Mouse (Mus musculus): ENCODE measurements around the gene Mmel1. TPM values are rescaled to one million over a fixed set of nuclear protein-coding genes. Genes with fewer than 3 reads are reported as not detected.

Mmel1 gene
- polyA plus RNA-seq, 1 experiment = 0.22 TPM

DNA sequence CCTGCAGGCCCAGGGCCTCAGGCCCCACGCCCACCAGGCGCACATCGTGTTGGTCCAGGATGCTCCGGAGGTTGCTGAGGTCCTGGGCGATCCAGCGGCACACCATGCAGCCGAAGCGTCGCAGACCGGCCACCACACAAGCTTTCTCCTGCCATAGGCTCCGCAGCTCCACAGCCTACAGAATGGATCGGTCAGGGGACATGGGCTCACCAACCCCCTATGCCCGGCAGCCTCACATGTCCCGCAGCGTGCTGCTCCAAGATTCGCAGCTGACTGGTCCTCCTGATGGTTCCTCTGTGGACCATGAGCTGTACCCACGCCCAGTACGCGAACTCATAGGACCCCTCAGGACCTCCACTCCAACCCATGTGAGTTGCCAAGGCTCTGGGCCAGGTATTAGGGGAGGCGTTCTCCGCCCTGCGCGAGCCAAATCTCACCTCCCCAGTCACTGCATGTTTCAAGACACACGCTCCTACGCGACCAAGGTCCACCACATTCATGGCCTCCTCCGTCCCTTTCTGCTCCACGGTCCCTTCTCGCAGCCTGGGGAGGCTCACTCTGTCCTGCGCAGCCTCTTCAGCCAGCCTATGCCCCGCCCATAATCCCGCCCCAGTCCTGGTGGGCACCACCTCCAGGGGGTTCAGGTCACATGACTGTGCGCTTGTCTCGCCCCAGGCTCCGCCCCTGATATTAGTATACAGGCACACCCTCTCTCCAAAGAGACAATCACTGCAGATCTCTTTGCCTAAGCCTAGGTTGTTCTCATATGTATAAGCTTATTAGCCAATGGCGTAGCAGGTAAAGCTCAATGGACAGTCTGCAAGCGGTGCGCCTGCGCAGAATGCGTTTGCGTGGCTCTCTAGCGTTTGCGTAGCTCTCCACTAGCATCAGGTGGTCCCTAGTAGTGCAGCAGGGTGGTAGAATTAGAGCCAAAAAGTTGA lies 29.4 kb downstream of the Mmel1 start, which contains the start of gene Fam213b:
Fam213b (minus strand) TSS at position 630 of the 941 bp plus-strand sequence.
- peak; percentile 71 to 76 for DNase-seq (ENCODE audit: low read depth in 1 of 2, low spot score in 2 of 2)
- TF ChIP-seq POLR2A (IDR thresholded peaks at IDR 0.05; ENCODE audit: low read depth, low read length) (peak; percentile 27), CTCF (IDR thresholded peaks at IDR 0.05; ENCODE audit: extremely low read depth, insufficient read depth, insufficient read length, insufficient replicate concordance) (no peak)
- H3K36me3 ChIP-seq (ENCODE audit: control insufficient read depth, insufficient read depth, low read length) = no peaks in the 10 kb centered on the region
- H3K4me1 ChIP-seq (ENCODE audit: control insufficient read depth, insufficient read depth, insufficient read length) = peaks cover 7% of the 10 kb centered on the region
- no peak within 1 kb of the TSS for H3K27ac ChIP-seq (ENCODE audit: insufficient read depth, low read length)
- H3K27me3 ChIP-seq (ENCODE audit: control insufficient read depth, insufficient read depth, low read length) = no peaks in the 10 kb centered on the region
- 12% methylated on average over 43 of the region's 43 CpGs for WGBS
- H3K4me3 ChIP-seq (ENCODE audit: extremely low read depth, insufficient read depth, insufficient read length) = peak within 1 kb of the TSS; percentile 59

DNA sequence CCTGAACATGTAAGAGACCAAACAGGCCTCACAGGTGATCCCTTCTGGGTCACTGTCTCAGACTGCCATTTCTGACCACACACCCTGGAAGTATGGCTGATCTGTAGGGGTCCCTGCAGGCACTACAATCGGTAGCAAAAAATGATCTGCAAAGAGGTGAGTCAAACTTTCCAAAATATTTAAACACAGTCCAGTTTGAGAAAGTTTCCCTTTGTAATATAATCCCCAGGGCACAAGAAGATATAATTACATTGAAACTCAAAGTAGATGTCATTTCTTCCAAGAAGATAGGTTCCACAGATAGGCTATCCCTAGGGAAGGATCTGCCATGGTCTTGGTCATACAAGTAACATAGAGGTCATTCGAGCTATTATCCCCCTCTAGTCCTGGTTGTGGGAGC lies 33.0 kb downstream of the Mmel1 start:
- Histone ChIP-seq H3K4me3 (ENCODE audit: extremely low read depth, insufficient read depth, insufficient read length) (no peak overlapping the region), H3K27ac (ENCODE audit: insufficient read depth, low read length) (no peak overlapping the region), H3K36me3 (ENCODE audit: control insufficient read depth, insufficient read depth, low read length) (no peaks in the 10 kb centered on the region), H3K4me1 (ENCODE audit: control insufficient read depth, insufficient read depth, insufficient read length) (peaks cover 7% of the 10 kb centered on the region), H3K27me3 (ENCODE audit: control insufficient read depth, insufficient read depth, low read length) (no peaks in the 10 kb centered on the region)
- no peak for DNase-seq (ENCODE audit: low read depth in 1 of 2, low spot score in 2 of 2)
- no peak for TF ChIP-seq CTCF (IDR thresholded peaks at IDR 0.05; ENCODE audit: extremely low read depth, insufficient read depth, insufficient read length, insufficient replicate concordance)
- no peak for TF ChIP-seq POLR2A (IDR thresholded peaks at IDR 0.05; ENCODE audit: low read depth, low read length)
- 83% methylated on average over 2 of the region's 2 CpGs for WGBS

DNA sequence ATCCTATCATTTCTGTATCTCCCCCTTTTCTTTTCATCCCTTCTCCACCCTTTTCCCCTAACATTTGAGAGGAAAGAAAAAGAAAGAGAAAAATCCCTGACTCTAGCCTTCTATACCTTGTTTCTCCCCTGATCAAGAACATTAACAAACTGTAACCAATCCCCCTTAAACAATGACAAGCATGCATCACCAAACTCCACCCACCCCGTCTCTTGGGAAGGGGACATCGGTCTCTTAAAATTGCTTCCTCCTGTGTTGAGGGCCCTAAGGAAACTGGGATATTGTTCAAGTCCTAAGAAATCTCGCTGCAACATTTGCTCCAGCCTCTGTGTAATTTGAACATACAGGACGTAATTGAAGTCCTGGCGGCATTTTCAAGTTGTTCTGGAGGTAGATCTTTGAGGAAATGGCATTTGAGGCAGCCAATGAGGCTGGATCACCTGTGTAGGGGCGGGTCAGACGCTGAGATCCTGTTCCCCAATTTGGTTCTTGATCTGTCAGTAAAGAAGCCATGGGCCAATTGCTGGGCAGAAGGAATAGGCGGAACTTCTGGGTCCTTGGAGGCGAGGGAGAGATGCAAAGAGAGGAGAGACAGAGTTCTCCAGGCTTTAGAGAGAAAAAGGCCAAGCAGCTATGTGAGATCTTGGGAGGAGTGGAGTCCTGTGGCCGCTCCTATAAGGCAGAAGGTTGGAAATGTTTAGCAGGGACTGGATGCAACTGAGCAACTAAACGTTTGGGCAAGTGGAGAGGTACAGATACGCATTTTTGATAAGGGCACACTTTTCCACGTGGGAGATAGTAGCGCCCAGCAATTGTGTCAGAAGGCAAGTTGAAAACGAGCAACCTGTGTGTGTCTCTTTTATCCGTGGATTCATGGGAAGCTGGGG lies 35.0 kb downstream of the Mmel1 start:
- DNase-seq (ENCODE audit: low read depth in 1 of 2, low spot score in 2 of 2) = peak; percentile 85
- no peaks in the 10 kb centered on the region for H3K36me3 ChIP-seq (ENCODE audit: control insufficient read depth, insufficient read depth, low read length)
- no peak overlapping the region for H3K27ac ChIP-seq (ENCODE audit: insufficient read depth, low read length)
- peak overlapping the region; percentile 47 for H3K4me3 ChIP-seq (ENCODE audit: extremely low read depth, insufficient read depth, insufficient read length)
- TF ChIP-seq POLR2A (IDR thresholded peaks at IDR 0.05; ENCODE audit: low read depth, low read length) = no peak
- TF ChIP-seq CTCF (IDR thresholded peaks at IDR 0.05; ENCODE audit: extremely low read depth, insufficient read depth, insufficient read length, insufficient replicate concordance) = no peak
- H3K4me1 ChIP-seq (ENCODE audit: control insufficient read depth, insufficient read depth, insufficient read length) = no peaks in the 10 kb centered on the region; the same call in 1 of the 2 replicates
- H3K27me3 ChIP-seq (ENCODE audit: control insufficient read depth, insufficient read depth, low read length) = no peaks in the 10 kb centered on the region
- WGBS = 2% methylated on average over 16 of the region's 16 CpGs

GRCm38 (mm10) chr4:154907833-154908232 lies 38.4 kb downstream of the Mmel1 start:
- no peak overlapping the region for H3K4me3 ChIP-seq (ENCODE audit: extremely low read depth, insufficient read depth, insufficient read length)
- 46% methylated on average over 17 of the region's 17 CpGs for WGBS
- H3K27me3 ChIP-seq (ENCODE audit: control insufficient read depth, insufficient read depth, low read length) = no peaks in the 10 kb centered on the region
- no peaks in the 10 kb centered on the region; the same call in 1 of the 2 replicates for H3K4me1 ChIP-seq (ENCODE audit: control insufficient read depth, insufficient read depth, insufficient read length)
- peak; percentile 52 for DNase-seq (ENCODE audit: low read depth in 1 of 2, low spot score in 2 of 2)
- TF ChIP-seq POLR2A (IDR thresholded peaks at IDR 0.05; ENCODE audit: low read depth, low read length) (no peak), CTCF (IDR thresholded peaks at IDR 0.05; ENCODE audit: extremely low read depth, insufficient read depth, insufficient read length, insufficient replicate concordance) (peak; percentile 58; the same call in 1 of the 2 replicates)
- H3K27ac ChIP-seq (ENCODE audit: insufficient read depth, low read length) = no peak overlapping the region
- no peaks in the 10 kb centered on the region for H3K36me3 ChIP-seq (ENCODE audit: control insufficient read depth, insufficient read depth, low read length)

GRCm38 (mm10) chr4:154908490-154908889 lies 39.1 kb downstream of the Mmel1 start:
- no peak for DNase-seq (ENCODE audit: low read depth in 1 of 2, low spot score in 2 of 2)
- no peaks in the 10 kb centered on the region for H3K27me3 ChIP-seq (ENCODE audit: control insufficient read depth, insufficient read depth, low read length)
- H3K4me1 ChIP-seq (ENCODE audit: control insufficient read depth, insufficient read depth, insufficient read length) = no peaks in the 10 kb centered on the region; the same call in 1 of the 2 replicates
- H3K4me3 ChIP-seq (ENCODE audit: extremely low read depth, insufficient read depth, insufficient read length) = no peak overlapping the region
- TF ChIP-seq CTCF (IDR thresholded peaks at IDR 0.05; ENCODE audit: extremely low read depth, insufficient read depth, insufficient read length, insufficient replicate concordance) (no peak), POLR2A (IDR thresholded peaks at IDR 0.05; ENCODE audit: low read depth, low read length) (no peak)
- H3K36me3 ChIP-seq (ENCODE audit: control insufficient read depth, insufficient read depth, low read length) = no peaks in the 10 kb centered on the region
- 85% methylated on average over 5 of the region's 5 CpGs for WGBS
- no peak overlapping the region for H3K27ac ChIP-seq (ENCODE audit: insufficient read depth, low read length)

Measured in spleen, adult 2 months (tissue).